Mouse (Mus musculus): ENCODE data around the gene Phf12. TPM values are rescaled to one million over a fixed set of nuclear protein-coding genes. Genes with fewer than 3 reads are reported as not detected.
"Not testable (repeated sequence)": the region's sequence is repeated elsewhere in the genome, so short reads cannot be mapped to it uniquely, and the experiment has no call there.

Gene Phf12
- total RNA-seq, 2 experiments from 2014 or later, result 23.2 to 31.5 TPM

DNA sequence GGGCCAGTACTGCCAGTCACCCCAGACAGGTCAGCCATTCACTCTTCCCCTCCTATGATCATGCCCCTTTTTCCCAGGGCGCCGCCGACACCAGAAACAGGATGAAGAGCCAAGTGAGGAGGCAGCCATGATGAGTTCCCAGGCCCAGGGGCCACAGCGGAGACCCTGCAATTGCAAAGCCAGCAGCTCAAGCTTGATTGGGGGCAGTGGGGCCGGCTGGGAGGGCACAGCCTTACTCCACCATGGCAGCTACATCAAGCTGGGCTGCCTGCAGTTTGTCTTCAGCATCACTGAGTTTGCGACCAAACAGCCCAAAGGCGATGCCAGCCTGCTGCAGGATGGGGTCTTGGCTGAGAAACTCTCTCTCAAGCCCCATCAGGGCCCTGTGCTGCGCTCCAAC lies 46.7 kb downstream of the Phf12 start:
- DNase-seq, result no peak
- intact Hi-C loops (cut with DNase I), result no loop called here

DNA sequence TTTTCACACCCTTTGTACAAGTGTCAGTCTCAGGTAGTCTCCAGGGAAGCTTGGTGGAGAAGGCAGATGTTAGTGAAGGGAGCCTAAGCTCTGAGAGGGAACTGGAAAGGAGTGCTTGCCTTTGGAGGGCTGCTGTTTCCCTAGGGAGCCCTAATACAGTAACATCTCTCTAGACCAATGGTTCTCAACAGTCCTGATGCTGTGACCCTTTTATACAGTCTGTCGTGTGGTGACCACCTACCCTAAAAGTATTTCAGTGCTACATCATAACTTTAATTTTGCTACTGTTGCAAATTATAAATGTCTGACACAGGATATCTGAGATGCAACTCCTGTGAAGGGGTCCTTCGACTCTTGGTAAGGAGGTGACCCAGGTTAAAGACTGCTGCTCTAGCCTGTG lies 48.0 kb downstream of the Phf12 start:
- intact Hi-C loops (cut with DNase I), result no loop called here
- no peak for DNase-seq

DNA sequence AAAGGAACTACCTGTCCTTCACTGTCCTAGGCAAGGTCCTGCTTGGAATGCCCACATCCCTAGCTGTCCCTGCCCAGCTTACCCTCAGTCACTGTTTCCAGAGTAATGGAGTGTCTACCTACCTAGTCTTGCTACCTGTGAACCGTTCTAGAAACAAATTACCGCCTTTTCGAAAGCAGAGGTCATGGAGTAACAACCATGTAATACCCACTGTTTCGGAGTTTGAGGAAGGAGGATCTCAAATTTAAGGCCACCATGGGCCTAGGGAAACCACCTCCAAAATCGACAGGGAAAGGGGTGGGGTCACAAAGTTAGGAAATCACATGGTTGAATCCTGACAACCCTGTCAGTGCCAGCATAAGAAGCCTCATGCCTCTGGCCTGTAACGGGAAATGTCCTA lies 48.8 kb downstream of the Phf12 start:
- intact Hi-C loops (cut with DNase I), result no loop called here
- no peak for DNase-seq

DNA sequence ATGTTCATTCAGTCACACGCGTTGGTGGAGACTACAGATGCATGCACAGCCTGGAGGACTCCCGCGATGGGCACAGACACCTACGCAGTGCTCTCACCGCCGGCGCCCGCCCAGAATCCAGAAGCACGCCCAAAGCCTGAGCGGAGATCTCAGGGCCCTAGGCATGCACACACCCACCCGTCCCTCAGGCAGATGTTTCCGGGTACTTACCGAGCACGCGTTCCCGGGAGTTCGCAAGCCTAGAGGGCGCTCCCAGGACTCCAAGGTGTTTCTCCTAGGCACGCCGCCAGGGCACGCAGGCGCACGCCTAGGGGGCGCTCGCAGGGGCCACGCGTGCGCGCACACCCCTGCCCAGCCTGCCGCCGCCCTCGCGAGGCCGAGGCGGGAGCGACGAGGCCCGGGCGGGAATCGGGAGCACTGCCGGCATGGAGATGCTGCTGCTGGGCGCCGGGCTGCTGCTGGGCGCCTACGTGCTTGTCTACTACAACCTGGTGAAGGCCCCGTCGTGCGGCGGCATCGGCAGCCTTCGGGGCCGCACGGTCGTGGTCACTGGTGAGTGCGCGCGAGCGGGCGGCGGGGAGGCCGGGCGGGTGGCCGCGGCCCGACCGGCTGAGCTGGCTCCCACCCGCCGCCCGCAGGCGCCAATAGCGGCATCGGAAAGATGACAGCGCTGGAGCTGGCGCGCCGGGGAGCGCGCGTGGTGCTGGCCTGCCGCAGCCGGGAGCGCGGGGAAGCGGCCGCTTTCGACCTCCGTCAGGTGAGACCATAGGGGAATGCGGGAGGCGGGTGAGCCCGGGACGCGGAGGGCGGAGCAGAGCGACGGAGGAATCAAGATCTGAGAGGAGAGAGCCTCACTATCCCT lies 49.6 kb downstream of the Phf12 start, which contains the start of gene Dhrs13:
Gene Dhrs13, plus strand, starts transcription at position 334 of the 862 bp plus-strand sequence.
- intact Hi-C loops (cut with DNase I), result no loop called here
- DNase-seq, result peak; percentile 94 to 95

DNA sequence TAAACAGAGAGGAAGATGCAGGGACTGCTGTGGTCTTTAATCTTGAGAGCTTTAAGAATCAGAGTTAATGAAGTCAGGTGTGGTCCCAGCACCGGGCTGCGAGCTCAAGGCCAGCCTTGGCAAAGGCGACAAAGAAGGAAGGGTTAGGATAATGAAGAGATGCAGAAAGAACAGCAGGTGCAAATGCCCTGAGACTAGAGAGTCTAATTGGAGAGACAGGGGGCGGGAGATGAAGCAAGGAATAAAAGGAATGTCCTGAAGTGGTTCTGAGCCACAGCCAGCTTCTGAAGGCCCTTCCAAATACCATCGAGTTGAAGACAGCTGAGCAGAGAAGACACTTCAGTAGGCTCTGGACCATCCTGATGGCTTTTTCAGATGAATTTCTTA lies 50.2 kb downstream of the Phf12 start:
- no peak for DNase-seq
- intact Hi-C loops (cut with DNase I), result no loop called here

DNA sequence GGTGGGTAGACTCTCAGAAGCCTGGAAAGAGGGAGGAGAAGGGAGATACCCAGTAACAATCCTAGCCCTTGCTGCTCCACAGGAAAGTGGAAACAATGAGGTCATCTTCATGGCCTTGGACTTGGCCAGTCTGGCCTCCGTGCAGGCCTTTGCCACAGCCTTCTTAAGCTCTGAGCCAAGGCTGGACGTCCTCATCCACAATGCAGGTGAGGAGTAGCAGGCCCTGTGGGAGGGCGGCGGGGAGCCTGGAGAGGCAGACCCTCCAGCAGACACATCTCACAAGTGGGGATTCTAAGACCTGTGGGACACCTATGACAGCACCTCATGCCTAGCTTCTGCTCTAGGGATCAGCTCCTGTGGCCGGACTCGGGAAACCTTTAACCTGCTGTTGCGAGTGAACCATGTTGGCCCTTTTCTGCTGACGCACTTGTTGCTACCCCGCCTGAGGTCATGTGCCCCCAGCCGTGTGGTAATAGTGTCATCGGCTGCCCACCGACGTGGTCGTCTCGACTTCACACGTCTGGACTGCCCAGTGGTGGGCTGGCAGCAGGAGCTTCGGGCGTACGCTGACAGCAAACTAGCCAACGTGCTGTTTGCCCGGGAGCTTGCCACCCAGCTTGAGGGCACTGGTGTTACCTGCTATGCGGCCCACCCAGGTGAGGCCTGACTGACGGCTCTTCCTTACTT lies 51.5 kb downstream of the Phf12 start:
- intact Hi-C loops (cut with DNase I), result no loop called here
- no peak for DNase-seq

DNA sequence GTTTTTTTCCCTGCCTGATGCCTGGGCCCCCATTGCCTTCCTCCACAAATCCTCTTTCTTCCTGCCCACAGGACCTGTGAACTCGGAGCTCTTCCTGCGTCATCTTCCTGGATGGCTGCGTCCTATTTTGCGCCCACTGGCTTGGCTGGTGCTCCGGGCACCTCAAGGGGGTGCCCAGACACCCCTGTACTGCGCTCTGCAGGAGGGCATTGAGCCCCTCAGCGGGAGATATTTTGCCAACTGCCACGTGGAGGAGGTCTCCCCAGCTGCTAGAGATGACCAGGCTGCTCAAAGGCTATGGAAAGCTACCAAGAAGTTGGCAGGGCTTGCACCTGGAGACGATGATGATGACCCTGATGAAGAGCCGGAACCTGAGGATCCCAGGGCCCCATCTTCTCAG lies 54.2 kb downstream of the Phf12 start:
- DNase-seq, result no peak
- intact Hi-C loops (cut with DNase I), result no loop called here

DNA sequence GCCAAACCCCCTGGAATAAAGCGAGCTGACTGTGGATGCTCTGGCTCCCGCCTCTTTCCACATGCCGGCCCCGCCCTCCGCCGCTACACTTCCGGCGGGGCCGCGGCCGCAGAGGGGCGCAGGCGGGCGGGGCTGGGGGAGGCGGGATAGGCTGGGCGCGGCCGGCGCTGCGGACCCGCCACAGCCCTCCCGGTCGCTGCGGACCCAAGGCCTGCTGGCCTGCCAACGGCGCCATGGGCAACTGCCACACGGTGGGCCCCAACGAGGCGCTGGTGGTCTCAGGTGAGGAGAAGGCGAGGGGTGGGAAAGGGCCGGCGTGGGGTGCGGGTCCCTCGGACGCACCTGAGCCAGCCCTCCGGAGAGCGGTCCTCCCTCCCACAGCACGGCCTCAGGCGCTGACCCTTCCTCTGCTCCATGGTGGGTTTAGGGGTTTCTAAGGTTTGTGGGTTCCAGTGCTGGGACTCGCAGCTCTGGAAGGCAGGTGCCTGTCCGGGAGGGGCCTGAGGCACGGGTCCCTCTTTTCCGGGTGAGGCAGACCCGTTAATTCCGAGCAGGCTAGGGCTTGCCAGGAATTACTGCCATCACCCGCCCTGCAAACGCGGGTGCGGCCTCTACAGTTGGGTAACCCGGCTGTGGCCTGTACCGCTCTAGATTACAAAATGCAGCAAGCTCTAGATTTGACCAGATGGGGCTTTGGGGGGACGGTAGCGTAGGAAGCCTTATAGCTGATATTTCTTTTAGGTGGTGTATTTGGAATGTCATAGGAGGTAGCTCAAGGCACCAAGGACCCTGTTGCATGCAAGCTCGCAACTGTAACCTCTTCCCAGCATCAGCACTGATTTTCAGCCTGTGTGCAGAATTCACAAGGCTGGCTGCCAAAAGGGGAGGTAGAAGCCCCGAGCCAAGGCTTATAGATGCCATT lies 55.5 kb downstream of the Phf12 start, which contains the start of gene Flot2:
Gene Flot2, plus strand, starts transcription at position 101 of the 922 bp plus-strand sequence.
- intact Hi-C loops (cut with DNase I), result no loop called here
- peak; percentile 67 to 69 for DNase-seq

DNA sequence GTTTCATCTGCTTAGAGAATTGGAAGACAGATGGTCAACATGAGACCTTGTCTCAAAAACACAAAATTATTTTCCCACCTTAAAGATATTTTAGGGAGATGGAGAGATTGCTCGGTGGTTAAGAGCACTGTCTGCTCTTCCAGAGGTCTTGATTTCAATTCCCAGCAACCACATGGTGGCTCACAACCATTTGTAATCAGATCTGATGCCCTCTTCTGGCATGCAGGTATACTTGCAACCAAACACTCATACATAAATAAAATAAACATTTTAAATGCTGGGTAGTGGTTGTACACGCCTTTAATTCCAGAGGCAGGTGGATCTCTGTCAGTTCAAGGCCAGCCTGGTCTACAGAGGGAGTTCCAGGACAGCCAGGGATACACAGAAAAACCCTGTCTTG lies 58.3 kb downstream of the Phf12 start:
- DNase-seq, result no peak
- intact Hi-C loops (cut with DNase I), result no loop called here

DNA sequence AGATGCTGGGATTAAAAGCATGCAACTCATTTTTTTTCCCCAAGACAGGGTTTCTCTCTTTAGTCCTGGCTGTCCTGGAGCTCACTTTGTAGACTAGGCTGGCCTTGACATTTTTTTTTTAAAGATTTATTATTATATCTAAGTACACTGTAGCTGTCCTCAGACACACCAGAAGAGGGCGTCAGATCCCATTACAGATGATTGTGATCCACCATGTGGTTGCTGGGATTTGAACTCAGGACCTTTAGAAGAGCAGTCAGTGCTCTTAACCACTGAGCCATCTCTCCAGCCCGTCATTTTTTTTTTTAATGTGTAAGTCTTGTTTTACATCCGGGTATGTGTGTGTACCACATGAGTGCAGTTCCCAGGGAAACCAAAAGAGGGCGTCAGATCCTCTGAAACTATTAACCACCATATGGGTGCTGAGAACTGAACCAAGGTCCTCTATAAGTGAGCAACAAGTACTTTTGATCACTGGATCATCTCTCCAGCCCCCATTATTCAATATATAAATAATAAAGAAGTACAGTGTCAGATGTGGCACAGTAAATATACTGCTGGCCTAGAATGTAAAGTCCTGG lies 59.8 kb downstream of the Phf12 start:
- intact Hi-C loops (cut with DNase I); DNase-seq: not testable (repeated sequence)

DNA sequence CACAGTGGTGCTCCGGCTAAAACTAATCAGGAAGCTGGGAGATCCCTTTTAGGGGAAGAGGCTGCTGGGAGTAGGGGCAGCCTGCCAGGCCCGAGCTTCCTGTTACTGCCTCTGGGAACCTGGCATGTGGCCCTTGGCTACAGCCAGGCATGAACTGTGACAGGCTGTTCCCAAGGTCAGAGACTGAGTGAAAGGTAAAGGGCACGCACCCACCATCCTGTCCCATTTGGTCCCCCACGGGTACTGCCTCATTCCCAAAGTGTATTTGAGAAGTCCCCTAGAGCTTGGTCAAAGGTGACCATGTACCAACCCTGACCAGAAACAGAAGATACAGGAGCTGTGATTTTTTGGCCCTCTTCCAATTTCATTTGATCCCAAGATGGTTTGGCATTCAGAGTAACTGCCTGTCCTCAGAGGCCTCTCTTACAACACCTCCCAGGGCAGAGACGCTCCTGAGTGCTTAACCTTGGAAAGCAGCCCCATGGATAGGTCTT lies 62.3 kb downstream of the Phf12 start:
- intact Hi-C loops (cut with DNase I), result no loop called here

DNA sequence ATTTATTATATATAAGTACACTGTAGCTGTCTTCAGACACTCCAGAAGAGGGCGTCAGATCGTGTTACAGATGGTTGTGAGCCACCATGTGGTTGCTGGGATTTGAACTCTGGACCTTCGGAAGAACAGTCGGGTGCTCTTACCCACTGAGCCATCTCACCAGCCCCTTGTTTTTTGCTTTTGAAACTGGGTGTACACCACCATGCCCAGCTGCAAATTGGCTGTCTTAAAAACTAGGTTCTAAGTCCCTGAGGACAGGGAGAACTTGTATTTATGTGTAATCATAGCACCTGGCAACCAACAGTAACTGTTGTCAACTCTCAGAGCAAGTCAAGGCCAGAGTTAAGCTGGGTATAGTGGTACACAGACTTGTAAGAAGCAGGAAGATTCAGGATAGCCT lies 66.1 kb downstream of the Phf12 start:
- DNase-seq; intact Hi-C loops (cut with DNase I): not testable (repeated sequence)

More for the DNA sequence above, 62.3 kb downstream of the Phf12 start:
- peak; percentile 86 to 87 for DNase-seq

DNA sequence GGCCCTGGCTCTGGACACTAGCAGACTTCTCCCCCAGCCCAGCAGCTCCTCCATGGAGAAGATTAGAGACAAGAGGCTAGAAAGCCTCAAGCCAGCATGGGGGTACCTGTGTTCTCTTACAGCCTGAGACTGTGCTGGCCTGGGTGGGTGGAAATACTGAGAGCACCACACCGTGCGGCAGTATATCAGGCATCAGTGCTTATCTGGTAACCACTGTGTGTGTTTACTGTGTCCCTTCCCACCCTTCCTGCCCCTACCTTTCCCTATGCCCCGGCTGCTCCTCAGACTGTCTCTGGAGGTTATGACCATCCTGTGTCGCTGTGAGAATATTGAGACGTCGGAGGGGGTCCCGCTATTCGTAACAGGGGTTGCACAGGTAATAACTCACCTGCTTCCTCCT lies 70.5 kb downstream of the Phf12 start:
- no peak for DNase-seq
- intact Hi-C loops (cut with DNase I), result no loop called here

DNA sequence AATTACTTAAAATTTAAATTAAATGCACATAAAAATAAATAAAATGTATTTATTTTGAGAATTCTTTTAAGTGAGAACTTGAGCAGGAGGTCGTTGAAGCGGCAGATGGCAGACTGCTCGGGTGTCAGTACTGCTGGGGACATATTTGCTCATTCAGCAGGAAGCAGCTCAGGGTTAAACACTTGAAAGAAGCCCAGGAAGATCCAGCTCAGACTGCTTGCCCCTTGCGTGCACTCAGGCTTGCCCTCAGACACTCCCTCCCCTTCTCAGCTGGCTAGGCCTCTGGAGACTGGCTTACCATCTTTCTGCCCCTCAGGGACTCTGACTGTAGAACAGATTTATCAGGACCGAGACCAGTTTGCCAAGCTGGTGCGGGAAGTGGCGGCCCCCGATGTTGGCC lies 74.4 kb downstream of the Phf12 start:
- no peak for DNase-seq
- intact Hi-C loops (cut with DNase I), result no loop called here

DNA sequence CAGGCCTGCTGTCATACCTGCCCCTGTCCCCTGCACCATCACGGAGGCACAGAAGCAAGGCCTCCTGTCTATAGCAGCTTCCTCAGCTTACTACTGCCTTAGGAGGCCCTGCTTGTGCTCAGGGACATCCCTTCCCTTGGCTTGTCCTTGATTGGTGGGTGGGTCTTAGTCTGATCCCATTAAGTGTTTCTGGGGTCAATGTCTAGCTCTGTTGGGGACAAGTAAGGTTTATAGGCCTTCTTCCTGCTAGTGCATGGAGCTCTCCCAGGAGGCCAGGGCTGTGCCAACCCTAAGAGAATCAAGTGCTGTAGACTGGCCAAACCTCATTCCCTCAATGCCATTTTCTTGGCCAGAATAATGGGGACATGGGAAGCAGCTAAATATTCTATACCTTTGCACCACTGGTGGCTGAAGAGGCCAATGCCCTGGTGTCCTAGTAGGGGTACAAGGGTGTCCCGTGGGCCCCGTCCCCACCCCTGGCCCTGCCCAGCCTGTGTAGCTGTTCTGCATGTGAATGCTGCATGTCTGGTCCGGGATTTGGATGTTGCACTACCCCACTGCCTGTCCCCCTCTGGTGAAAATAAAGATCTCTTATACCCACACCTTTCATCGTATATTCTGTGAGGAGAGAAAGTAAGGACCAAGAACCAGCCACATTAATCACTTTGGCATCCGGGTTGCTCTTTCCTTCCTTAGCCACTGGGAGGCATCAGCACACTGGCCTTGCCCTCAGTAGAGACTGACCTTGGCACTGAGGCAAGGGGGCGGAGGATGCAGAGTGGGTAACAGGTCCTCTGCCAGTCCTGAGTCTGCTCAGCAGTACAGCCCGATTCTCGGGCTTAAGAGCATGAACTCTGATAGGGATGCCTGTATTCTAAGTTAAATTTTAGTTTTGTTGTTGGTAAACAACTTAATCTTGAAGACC lies 77.5 kb downstream of the Phf12 start:
- intact Hi-C loops (cut with DNase I), result loop anchor here (1.0 to 5.0 kb wide), 2 partner anchors 102 to 117 kb away; no protein-coding TSS in a partner anchor
- DNase-seq, result peak; percentile 72

DNA sequence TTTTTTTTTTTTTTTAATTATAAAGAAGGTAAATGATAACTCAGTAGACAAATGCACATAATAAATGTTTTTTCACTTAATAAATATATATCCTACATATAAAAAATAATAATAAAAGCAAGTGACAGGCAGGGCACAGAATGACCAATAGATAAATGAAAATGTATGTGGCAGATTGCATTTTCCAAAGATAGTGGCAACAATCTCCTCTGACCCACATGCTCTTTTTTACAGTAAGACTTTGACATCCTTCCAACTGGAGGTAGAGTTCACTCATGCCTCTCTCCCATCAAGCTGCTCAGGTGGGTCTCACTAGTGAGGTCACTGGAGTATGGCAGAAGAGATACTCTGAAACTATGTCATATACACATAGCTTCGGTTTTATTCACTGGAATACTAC lies 80.0 kb downstream of the Phf12 start:
- intact Hi-C loops (cut with DNase I), result loop anchor here (5.0 kb wide), 1 partner anchor 100 kb away; no protein-coding TSS in a partner anchor
- no peak for DNase-seq

DNA sequence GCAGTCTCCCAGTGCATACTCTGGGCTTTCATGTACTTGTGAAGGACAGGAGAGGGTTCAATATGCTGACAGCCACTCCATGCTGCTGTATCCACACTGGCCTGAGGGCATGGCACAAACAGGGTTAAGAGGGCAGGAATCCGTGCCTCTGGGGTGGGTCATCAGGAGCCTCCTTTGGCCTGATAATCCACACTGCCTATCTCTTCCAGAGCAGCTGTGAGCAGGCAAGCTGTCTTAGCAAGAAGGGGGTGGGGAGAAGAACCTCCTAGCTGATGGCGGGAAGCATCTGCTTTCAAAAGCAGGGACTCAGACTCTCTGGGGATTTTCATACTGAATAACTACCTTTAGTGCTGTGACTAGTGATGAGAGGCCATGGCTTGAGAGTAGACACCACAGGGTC lies 83.4 kb downstream of the Phf12 start:
- no peak for DNase-seq
- intact Hi-C loops (cut with DNase I), result no loop called here

DNA sequence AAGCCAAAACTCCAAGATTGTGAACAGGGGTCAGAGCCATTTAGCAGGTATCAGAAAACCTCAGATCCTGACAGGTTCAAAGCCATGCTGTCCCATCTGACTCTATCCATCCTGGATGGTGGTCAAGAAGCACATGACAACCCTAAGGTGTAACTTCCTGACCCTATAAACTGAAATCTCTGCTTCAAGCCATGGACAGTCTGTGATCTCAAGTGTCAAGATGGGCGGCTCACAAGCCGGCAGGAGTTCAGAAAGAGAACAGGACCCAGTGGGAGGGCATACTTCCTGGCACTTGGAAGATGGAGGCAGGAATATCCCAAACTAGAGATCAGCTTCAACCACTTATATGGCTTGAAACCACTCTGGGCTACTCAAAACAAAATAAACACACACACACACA lies 84.1 kb downstream of the Phf12 start:
- DNase-seq, result no peak
- intact Hi-C loops (cut with DNase I), result no loop called here

DNA sequence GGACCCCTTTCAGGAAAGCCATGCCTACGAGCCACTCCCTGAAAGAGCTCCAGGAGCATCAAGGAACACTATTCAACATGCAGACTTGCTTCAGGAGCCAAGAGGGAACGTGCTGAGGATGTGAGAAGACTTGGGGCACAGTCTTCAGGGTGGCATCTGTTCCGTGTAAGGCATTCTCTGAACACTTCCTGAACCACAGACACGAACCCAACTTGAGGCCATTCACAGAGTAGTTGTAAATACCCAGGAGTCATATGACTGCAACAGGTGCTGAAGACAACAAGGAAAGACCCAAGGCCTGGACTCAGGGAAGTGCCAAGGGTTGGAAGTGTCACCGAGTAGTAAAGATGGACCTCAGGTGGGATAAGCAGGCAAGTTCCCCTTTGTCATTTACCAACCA lies 85.0 kb downstream of the Phf12 start:
- DNase-seq, result no peak
- intact Hi-C loops (cut with DNase I), result no loop called here
